Mouse (Mus musculus) forebrain, embryonic 10.5 days (tissue): ENCODE measurements around the gene Cldn8. TPM values are rescaled to one million over a fixed set of nuclear protein-coding genes. Genes with fewer than 3 reads are reported as not detected.

Source experiments
- DNase-seq: peaks from one replicate; pipeline ENCODE4 v3.0.0-alpha.2; 2017; ENCODE audit warnings: low spot score; ENCODE audit errors: extremely low spot score
- H3K27ac ChIP-seq: fragments of 300-500 bp; sonication (generic); 2 replicates; pipeline ENCODE4 v1.5.1; 2016; ENCODE audit warnings: mild to moderate bottlenecking
- H3K27me3 ChIP-seq: fragments of 300-500 bp; sonication (generic); 2 replicates; pipeline ENCODE4 v1.6.1; 2016; ENCODE audit warnings: mild to moderate bottlenecking; ENCODE audit not compliant: poor library complexity, severe bottlenecking
- H3K36me3 ChIP-seq: fragments of 300-500 bp; sonication (generic); replicated peaks from 2 replicates; pipeline ENCODE4 v1.6.1; 2016; ENCODE audit warnings: mild to moderate bottlenecking, moderate library complexity
- H3K4me1 ChIP-seq: fragments of 300-500 bp; sonication (generic); 2 replicates; pipeline ENCODE4 v1.6.1; 2016
- H3K4me3 ChIP-seq: fragments of 300-500 bp; sonication (generic); 2 replicates; pipeline ENCODE4 v1.5.1; 2016; ENCODE audit warnings: mild to moderate bottlenecking, moderate library complexity
- H3K9me3 ChIP-seq: fragments of 300-500 bp; sonication (generic); 2 replicates; pipeline ENCODE4 v1.6.1; 2016; ENCODE audit warnings: mild to moderate bottlenecking, moderate library complexity
- WGBS: fragments of 180-500 bp; shearing (Covaris S2); methylation state at CpG from one replicate; pipeline ENCODE4 v1.1.7; 2016; 5-methylcytosine and 5-hydroxymethylcytosine counted together
- polyA plus RNA-seq: library from polyadenylated mRNA; unstranded; fragments of >200 nt; fragmentation: Nextera tagmentation; extraction: Ambion mirVana; gene quantifications from 2 replicates; pipeline ENCODE4 v1.2.1, GENCODE M21; 2016

Gene Cldn8
- polyA plus RNA-seq, 1 experiment from 2014 or later = 1.4 TPM

DNA sequence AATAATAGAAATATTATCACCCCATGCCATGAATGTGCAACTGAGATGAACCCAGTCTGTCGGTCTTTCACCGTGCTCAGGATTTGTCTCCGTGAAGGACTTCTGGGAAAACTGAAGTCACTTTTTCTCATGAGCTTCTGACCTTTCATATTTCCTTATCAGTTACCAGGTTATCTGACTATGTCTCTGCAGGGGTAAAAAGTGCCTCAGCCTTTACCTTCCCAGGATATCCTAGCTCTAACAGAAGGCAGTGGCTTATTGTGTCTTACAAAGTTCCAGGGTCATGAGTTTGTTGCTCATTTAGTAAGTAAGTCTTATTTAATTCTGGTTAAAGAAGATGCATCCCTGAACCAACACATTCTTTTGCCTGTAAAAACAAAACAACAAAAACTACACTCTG, 6.7 kb upstream of the Cldn8 start:
- H3K4me1 ChIP-seq = no peaks in the 10 kb centered on the region
- no peak overlapping the region for H3K27ac ChIP-seq
- no peaks in the 10 kb centered on the region for H3K27me3 ChIP-seq
- H3K9me3 ChIP-seq = no peaks in the 10 kb centered on the region
- H3K36me3 ChIP-seq = no peaks in the 10 kb centered on the region
- no peak overlapping the region for H3K4me3 ChIP-seq
- WGBS = 92% methylated on average over 3 of the region's 3 CpGs
- DNase-seq = no peak

DNA sequence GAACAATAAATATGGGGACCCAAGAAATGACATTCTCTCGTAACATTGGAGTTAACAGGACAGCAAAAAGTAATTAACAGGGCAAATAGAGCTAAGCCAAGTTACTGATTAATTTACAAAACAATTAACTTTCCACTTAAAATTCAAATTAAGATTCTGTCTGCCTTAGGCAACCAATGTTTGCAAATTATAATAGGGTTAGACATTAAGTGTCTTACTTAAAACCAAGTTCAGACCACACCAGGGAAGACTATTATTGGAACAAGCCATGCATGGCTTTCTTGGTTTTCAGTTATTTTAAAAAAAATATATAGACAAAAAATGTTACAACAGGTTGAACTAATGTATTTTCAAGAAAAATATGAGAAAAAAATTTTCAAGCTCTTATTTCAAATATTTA, 6.1 kb upstream of the Cldn8 start:
- WGBS = 88% methylated on average over 1 of the region's 1 CpGs
- no peaks in the 10 kb centered on the region for H3K9me3 ChIP-seq
- H3K4me3 ChIP-seq = no peak overlapping the region
- H3K27ac ChIP-seq = no peak overlapping the region
- no peaks in the 10 kb centered on the region for H3K36me3 ChIP-seq
- no peak for DNase-seq
- no peaks in the 10 kb centered on the region for H3K4me1 ChIP-seq
- no peaks in the 10 kb centered on the region for H3K27me3 ChIP-seq

DNA sequence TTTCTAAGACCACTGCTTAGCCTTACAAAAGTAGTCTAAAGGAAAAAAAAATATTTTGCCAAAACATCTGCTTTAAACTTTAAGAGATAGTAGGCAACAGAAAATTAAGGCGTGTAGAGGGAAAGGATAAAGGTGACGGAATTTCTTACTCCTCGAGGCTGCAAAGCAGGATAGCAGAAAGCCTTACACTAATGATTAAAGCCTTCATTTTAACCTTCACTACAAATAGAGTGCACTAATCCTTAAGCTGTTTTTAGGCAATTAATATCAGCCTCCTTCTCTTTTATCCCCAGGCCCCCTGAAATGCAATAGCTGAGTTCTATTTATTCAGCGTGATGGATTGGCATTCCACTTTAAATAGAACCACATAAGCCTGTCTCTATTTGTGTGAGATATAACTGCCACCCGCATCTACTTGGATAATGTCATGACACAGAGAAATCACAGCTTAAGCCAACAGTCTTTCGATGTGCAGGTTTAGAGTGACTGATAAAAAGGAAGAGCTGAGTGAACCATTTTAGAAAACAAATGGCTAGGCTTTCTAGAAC, 1.3 kb downstream of the Cldn8 start:
- Histone ChIP-seq H3K36me3 (no peaks in the 10 kb centered on the region), H3K27ac (no peak overlapping the region), H3K9me3 (no peaks in the 10 kb centered on the region), H3K4me1 (peaks cover 23% of the 10 kb centered on the region), H3K4me3 (no peak overlapping the region), H3K27me3 (no peaks in the 10 kb centered on the region; the same call in 1 of the 2 replicates)
- 24% methylated on average over 6 of the region's 6 CpGs for WGBS
- DNase-seq = no peak

DNA sequence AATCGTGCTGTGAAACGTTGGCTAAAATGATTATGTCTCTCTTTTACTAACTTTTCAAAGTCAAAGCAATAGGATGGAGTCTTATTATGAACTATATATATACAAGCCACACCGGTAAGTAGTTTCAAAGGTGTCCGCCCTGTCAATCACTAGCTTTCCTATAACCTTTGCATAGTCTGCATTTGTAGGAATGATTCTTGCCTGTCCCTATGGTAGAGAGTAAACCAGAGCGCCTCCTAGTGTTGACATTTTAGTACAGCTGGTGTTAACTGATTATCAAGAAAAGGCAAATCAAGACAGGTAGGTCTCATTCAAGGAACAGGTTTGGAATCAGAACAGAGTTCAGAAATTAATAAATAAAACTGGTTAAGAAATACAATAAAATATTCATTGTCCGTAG, 20.5 kb downstream of the Cldn8 start:
- no peaks in the 10 kb centered on the region for H3K27me3 ChIP-seq
- whole genome bisulfite sequencing = 53% methylated on average over 6 of the region's 6 CpGs
- DNase-seq = no peak
- H3K4me3 ChIP-seq = no peak overlapping the region
- H3K4me1 ChIP-seq = no peaks in the 10 kb centered on the region
- H3K27ac ChIP-seq = no peak overlapping the region
- H3K9me3 ChIP-seq = no peaks in the 10 kb centered on the region
- H3K36me3 ChIP-seq = no peaks in the 10 kb centered on the region

DNA sequence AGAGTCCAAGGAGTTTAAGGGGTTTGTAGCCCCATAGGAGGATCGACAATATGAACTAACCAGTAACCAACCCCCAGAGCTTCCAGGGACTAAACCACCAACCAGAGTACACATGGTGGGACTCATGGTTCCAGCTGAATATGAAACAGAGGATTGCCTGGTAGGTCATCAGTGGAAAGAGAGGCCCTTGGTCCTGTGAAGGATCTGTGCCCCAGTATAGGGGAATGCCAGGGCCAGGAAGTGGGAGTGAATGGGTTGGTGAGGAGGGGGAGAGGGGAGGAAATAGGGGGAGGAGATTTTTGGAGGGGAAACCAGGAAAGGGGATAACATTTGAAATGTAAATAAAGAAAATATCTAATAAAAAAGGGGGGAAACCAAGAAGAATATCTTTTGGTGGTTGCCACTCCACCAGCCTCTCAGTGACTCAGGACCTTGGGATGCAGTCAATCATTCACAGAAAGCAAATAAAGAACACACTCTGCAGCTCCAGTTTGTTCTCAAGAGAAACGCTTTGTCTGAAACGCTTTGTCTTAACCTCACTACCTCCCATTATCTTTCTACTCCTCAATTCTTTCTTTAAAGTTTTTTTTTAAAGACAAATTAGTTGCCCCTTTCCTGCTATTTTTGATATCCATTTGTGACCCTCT, 23.0 kb downstream of the Cldn8 start:
- H3K27me3 ChIP-seq = no peaks in the 10 kb centered on the region
- no peak for DNase-seq
- H3K36me3 ChIP-seq = no peaks in the 10 kb centered on the region
- no peak overlapping the region for H3K4me3 ChIP-seq
- no peaks in the 10 kb centered on the region for H3K9me3 ChIP-seq
- H3K27ac ChIP-seq = no peak overlapping the region
- WGBS = 83% methylated on average over 3 of the region's 3 CpGs
- H3K4me1 ChIP-seq = no peaks in the 10 kb centered on the region

DNA sequence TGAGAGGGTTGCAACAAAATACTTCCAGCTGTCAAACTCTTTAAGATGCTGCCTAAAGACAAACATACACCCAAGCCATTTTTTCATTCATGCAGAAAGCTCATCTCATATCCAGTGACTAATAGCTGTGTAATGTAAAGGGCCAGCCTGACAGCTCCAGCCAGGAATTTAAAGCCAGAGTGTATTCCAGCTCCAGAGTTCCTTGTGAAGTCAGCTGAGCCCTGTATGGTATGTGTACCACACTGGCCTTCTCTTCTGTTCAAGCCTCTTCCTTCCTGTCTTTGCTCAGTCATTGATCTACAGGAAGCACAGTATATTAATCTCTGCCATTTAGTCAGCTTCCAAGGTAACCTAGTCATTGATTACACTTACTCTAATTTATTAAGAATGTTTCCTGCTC, 51.6 kb downstream of the Cldn8 start:
- no peaks in the 10 kb centered on the region for H3K9me3 ChIP-seq
- no peaks in the 10 kb centered on the region for H3K27me3 ChIP-seq
- DNase-seq = no peak
- H3K4me1 ChIP-seq = no peaks in the 10 kb centered on the region
- no peak overlapping the region for H3K4me3 ChIP-seq
- H3K36me3 ChIP-seq = no peaks in the 10 kb centered on the region
- H3K27ac ChIP-seq = no peak overlapping the region

Other genes starting within 250 kb of the Cldn8 start
- not detected in 2 replicates for gene Cldn17, start 56.2 kb downstream of the Cldn8 start, polyA plus RNA-seq
- gene Krtap24-1, start 49.1 kb upstream of the Cldn8 start, polyA plus RNA-seq = not detected in 2 replicates
- gene 2310079G19Rik, start 64.5 kb upstream of the Cldn8 start, polyA plus RNA-seq = not detected in 2 replicates
- gene Krtap26-1, start 84.6 kb upstream of the Cldn8 start, polyA plus RNA-seq = not detected in 2 replicates
- not detected in 2 replicates for gene Krtap27-1, start 108.5 kb upstream of the Cldn8 start, polyA plus RNA-seq
- not detected in 2 replicates for gene 2310061N02Rik, start 144.8 kb upstream of the Cldn8 start, polyA plus RNA-seq
- not detected in 2 replicates for gene Krtap13-1, start 165.7 kb upstream of the Cldn8 start, polyA plus RNA-seq
- gene Krtap13, start 188.5 kb upstream of the Cldn8 start, polyA plus RNA-seq = not detected in 2 replicates
- gene 2310034C09Rik, start 195.7 kb upstream of the Cldn8 start, polyA plus RNA-seq = not detected in 2 replicates
- gene 2310057N15Rik, start 211.0 kb upstream of the Cldn8 start, polyA plus RNA-seq = not detected in 2 replicates
- gene Gm5965, start 214.7 kb upstream of the Cldn8 start, polyA plus RNA-seq = not detected in 2 replicates
- not detected in 2 replicates for gene Gm20741, start 249.0 kb upstream of the Cldn8 start, polyA plus RNA-seq